Mouse (Mus musculus) MEL (cell line): ENCODE measurements at regions not wholly inside any gene's neighbourhood (a gene's known extent, or its start where the extent isn't known, plus 50 kb on each side); places are given as distances from the start of the nearest gene placed in this dataset.

Experiments used
- CTCF ChIP-seq, 3 experiments: IDR thresholded peaks in 2 of 3; conservative IDR thresholded peaks in 1 of 3; 2 replicates each; pipeline ENCODE4 v1.5.1; 2011 to 2012; ENCODE audit warnings: low read length in 3 of 3, low read depth in 2 of 3, mild to moderate bottlenecking in 2 of 3, improper control_type of control experiment in 1 of 3, inconsistent platforms in 1 of 3, mixed read lengths in 1 of 3, moderate library complexity in 1 of 3; ENCODE audit not compliant: control insufficient read depth in 1 of 3, insufficient read depth in 1 of 3, poor library complexity in 1 of 3, severe bottlenecking in 1 of 3
- EP300 ChIP-seq, 2 experiments: IDR thresholded peaks; 2 replicates each; pipeline ENCODE4 v1.6.1; 2011; ENCODE audit warnings: improper control_type of control experiment in 2 of 2, low read length in 2 of 2, low read depth in 1 of 2, mild to moderate bottlenecking in 1 of 2
- ETS1 ChIP-seq: IDR thresholded peaks from 2 replicates; pipeline ENCODE4 v1.6.1; 2012; ENCODE audit warnings: low read depth, mild to moderate bottlenecking, inconsistent platforms, low read length, improper control_type of control experiment, moderate library complexity
- GATA1 ChIP-seq: IDR thresholded peaks from 2 replicates; pipeline ENCODE4 v1.6.1; 2011; ENCODE audit warnings: low read depth, low read length, improper control_type of control experiment
- MXI1 ChIP-seq: IDR thresholded peaks from 2 replicates; pipeline ENCODE4 v1.6.1; 2011; ENCODE audit warnings: mild to moderate bottlenecking, low read depth, low read length, improper control_type of control experiment
- POLR2A ChIP-seq, 2 experiments: IDR thresholded peaks; 2 replicates each; pipeline ENCODE4 v1.6.1; 2011 to 2012; ENCODE audit warnings: low read length in 2 of 2, mild to moderate bottlenecking in 2 of 2, control low read depth in 1 of 2, improper control_type of control experiment in 1 of 2, low read depth in 1 of 2, moderate library complexity in 1 of 2; ENCODE audit not compliant: control insufficient read depth in 1 of 2, insufficient read depth in 1 of 2, poor library complexity in 1 of 2
- POLR2AphosphoS2 ChIP-seq: IDR thresholded peaks from 2 replicates; pipeline ENCODE4 v1.6.1; 2011; ENCODE audit warnings: low read length, improper control_type of control experiment
- TAL1 ChIP-seq: IDR thresholded peaks from 2 replicates; pipeline ENCODE4 v1.6.1; 2012; ENCODE audit warnings: mild to moderate bottlenecking, inconsistent platforms, low read length, moderate library complexity, mixed read lengths
- UBTF ChIP-seq: IDR thresholded peaks from 2 replicates; pipeline ENCODE4 v1.6.1; 2012; ENCODE audit warnings: low read depth, mild to moderate bottlenecking, inconsistent platforms, low read length, improper control_type of control experiment, moderate library complexity, borderline replicate concordance; ENCODE audit not compliant: insufficient read depth
- ZC3H11A ChIP-seq: IDR thresholded peaks from 2 replicates; pipeline ENCODE4 v1.6.1; 2012; ENCODE audit warnings: low read depth, mild to moderate bottlenecking, inconsistent platforms, low read length, improper control_type of control experiment

DNA sequence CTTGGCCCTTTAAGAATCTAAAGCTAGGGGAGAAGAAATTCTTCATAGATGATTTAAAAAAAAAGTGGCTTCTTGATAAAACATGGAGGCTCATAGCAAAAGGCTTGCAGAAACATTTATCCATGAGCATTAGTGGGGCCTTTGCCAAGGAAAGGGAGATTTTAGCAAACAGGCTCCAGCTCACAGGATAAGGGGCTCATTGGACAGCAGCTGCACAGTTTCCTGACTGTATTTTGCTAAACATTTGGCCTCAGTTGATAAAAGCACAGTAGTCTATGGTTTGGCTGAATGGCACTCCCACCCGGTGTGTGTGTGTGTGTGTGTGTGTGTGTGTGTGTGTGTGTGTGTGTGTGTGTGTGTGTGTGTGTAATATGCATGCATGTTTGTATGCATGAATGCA lies 228.2 kb upstream of the Ank start:
- TF ChIP-seq MXI1 (no peak), POLR2A (IDR thresholded peaks at IDR 0.05; ENCODE audit: control insufficient read depth in 1 of 2, insufficient read depth in 1 of 2, low read depth in 1 of 2, low read length in 2 of 2, poor library complexity in 1 of 2) (no peak), ZC3H11A (no peak), CTCF (IDR thresholded peaks at IDR 0.05 in 2 of 3, conservative IDR thresholded peaks at IDR 0.05 in 1 of 3; ENCODE audit: control insufficient read depth in 1 of 3, insufficient read depth in 1 of 3, low read depth in 2 of 3, low read length in 3 of 3, poor library complexity in 1 of 3, severe bottlenecking in 1 of 3) (no peak), ETS1 (no peak), EP300 (IDR thresholded peaks at IDR 0.05; ENCODE audit: low read depth in 1 of 2, low read length in 2 of 2) (no peak), GATA1 (no peak), POLR2AphosphoS2 (no peak), TAL1 (no peak), UBTF (no peak)
